Mouse (Mus musculus) cortical plate, adult 2 months (tissue): ENCODE data around the gene Efcab2.

ENCODE experiments used
- CTCF ChIP-seq: fragments of 200-500 bp; IDR thresholded peaks from 2 replicates; pipeline ENCODE4 v1.5.1; 2011; ENCODE audit warnings: mild to moderate bottlenecking, control low read depth, low read length; ENCODE audit not compliant: insufficient read depth; ENCODE audit errors: extremely low read depth
- POLR2A ChIP-seq: fragments of 200-500 bp; IDR thresholded peaks from 2 replicates; pipeline ENCODE4 v1.6.1; 2011; ENCODE audit warnings: mild to moderate bottlenecking, low read length, control low read depth; ENCODE audit not compliant: insufficient read depth; ENCODE audit errors: extremely low read depth

- no peak for TF ChIP-seq CTCF
- no peak for TF ChIP-seq POLR2A
Observed at GRCm38 (mm10) chr1:178431619-178432444, 25.9 kb downstream of the Efcab2 start.
